Mouse (Mus musculus) liver, embryonic 14.5 days (tissue): ENCODE measurements around the gene a. TPM values are rescaled to one million over a fixed set of nuclear protein-coding genes. Genes with fewer than 3 reads are reported as not detected.
"Not testable (repeated sequence)": the region's sequence is repeated elsewhere in the genome, so short reads cannot be mapped to it uniquely, and the experiment has no call there.

Experiments used
- ATAC-seq: fragments of 200-750 bp; cut with Nextera tagmentation; 2 replicates; pipeline ENCODE4 v1.8.0; 2017; ENCODE audit warnings: moderate number of reproducible peaks, mild to moderate bottlenecking, moderate library complexity; ENCODE audit not compliant: insufficient read depth
- DNase-seq, 3 experiments: peaks; one replicate each; pipeline ENCODE4 v3.0.0-alpha.2; 2012 to 2013; ENCODE audit warnings: low read depth in 3 of 3, low spot score in 3 of 3
- H3K27ac ChIP-seq: fragments of 300-500 bp; sonication (generic); 2 replicates; pipeline ENCODE4 v1.5.1; 2014; ENCODE audit warnings: moderate library complexity, mild to moderate bottlenecking, control low read depth, inconsistent platforms
- H3K27me3 ChIP-seq: fragments of 300-500 bp; sonication (generic); 2 replicates; pipeline ENCODE4 v1.6.1; 2014; ENCODE audit warnings: mild to moderate bottlenecking, low read length, moderate library complexity; ENCODE audit not compliant: control insufficient read depth, insufficient read depth
- H3K36me3 ChIP-seq: fragments of 300-500 bp; sonication (generic); replicated peaks from 2 replicates; pipeline ENCODE4 v1.6.1; 2014; ENCODE audit warnings: low read depth; ENCODE audit not compliant: control insufficient read depth, insufficient read depth
- H3K4me1 ChIP-seq, 2 experiments: fragments of 200-500 bp in 1 of 2; fragments of 300-500 bp in 1 of 2; sonication (generic) in 1 of 2; replicated peaks; 2 replicates each; pipeline ENCODE4 v1.6.1; 2012 to 2014; ENCODE audit warnings: antibody characterized with exemption in 1 of 2, inconsistent platforms in 1 of 2, low read length in 1 of 2; ENCODE audit not compliant: control insufficient read depth in 2 of 2, insufficient read depth in 2 of 2
- H3K4me2 ChIP-seq: fragments of 300-500 bp; sonication (generic); 2 replicates; pipeline ENCODE4 v1.6.1; 2014; ENCODE audit warnings: low read depth, mild to moderate bottlenecking, control low read depth, moderate library complexity
- H3K4me3 ChIP-seq, 2 experiments: fragments of 200-500 bp in 1 of 2; fragments of 300-500 bp in 1 of 2; sonication (generic) in 1 of 2; 2 replicates each; pipeline ENCODE4 v1.5.1; 2012 to 2014; ENCODE audit warnings: low read depth in 2 of 2, low read length in 2 of 2, mild to moderate bottlenecking in 2 of 2, control low read depth in 1 of 2, inconsistent platforms in 1 of 2, moderate library complexity in 1 of 2; ENCODE audit not compliant: insufficient read depth in 1 of 2
- H3K9ac ChIP-seq: fragments of 300-500 bp; sonication (generic); replicated peaks from 2 replicates; pipeline ENCODE4 v1.6.1; 2014; ENCODE audit warnings: mild to moderate bottlenecking, control low read depth, moderate library complexity
- H3K9me3 ChIP-seq: fragments of 300-500 bp; sonication (generic); 2 replicates; pipeline ENCODE4 v1.6.1; 2016; ENCODE audit warnings: low read length, mixed read lengths; ENCODE audit not compliant: control insufficient read depth
- CTCF ChIP-seq: IDR thresholded peaks from 2 replicates; pipeline ENCODE4 v1.5.1; 2016; ENCODE audit warnings: antibody characterized with exemption, low read depth, control low read depth
- EP300 ChIP-seq: IDR thresholded peaks from 2 replicates; pipeline ENCODE4 v1.6.1; 2016; ENCODE audit warnings: antibody characterized with exemption, low read depth
- WGBS: fragments of 180-500 bp; shearing (Covaris S2); extraction: QIAGEN DNeasy Blood & Tissue Kit; methylation state at CpG from one replicate; pipeline ENCODE4 v1.1.7; 2014; ENCODE audit not compliant: insufficient replicate concordance; 5-methylcytosine and 5-hydroxymethylcytosine counted together
- polyA plus RNA-seq, 2 experiments: library from polyadenylated mRNA; depleted of rRNA in 1 of 2; stranded (reverse) in 1 of 2; unstranded in 1 of 2; fragments of >200 nt; fragmentation: Nextera tagmentation in 1 of 2; extraction: Ambion mirVana in 1 of 2; gene quantifications; 2 replicates each; pipeline versions ENCODE4 v1.2.1 to v1.2.3; 2012 to 2014

a gene
- polyA plus RNA-seq, 2 experiments = 0.25 to 0.36 TPM

GRCm38 (mm10) chr2:154902111-154902510 lies 110.9 kb downstream of the a start:
- H3K4me1 ChIP-seq = no peaks in the 10 kb centered on the region
- no peaks in the 10 kb centered on the region for H3K9me3 ChIP-seq
- no peaks in the 10 kb centered on the region for H3K36me3 ChIP-seq
- no peaks in the 10 kb centered on the region for H3K27me3 ChIP-seq
- ATAC-seq = no peak
- no peak for DNase-seq
- no peak overlapping the region for H3K4me2 ChIP-seq
- no peak overlapping the region for H3K4me3 ChIP-seq
- no peak overlapping the region for H3K9ac ChIP-seq
- TF ChIP-seq EP300 (no peak), CTCF (no peak)
- no peak overlapping the region for H3K27ac ChIP-seq
- WGBS = 56% methylated on average over 3 of the region's 3 CpGs

DNA sequence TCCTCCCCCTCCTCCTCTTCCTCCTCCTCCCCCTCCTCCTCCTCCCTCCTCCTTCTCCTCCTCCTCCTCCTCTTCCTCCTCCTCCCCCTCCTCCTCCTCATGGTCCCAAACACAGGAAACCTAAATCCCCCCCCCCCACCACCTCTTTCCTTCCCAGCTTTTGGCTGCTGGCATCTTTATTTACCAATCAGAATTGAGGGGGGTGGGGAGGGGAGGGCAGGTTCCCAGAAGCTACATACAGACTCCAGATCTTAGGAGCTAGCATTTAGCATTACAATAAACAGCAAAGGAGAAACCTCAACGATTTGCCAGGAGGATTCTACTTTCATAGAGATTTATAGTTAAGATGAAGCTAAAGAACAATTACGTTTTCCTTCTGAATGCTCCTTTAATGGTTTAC lies 114.6 kb downstream of the a start:
- Histone ChIP-seq H3K9ac (no peak overlapping the region), H3K9me3 (no peaks in the 10 kb centered on the region), H3K4me2 (no peak overlapping the region), H3K27ac (no peak overlapping the region), H3K4me3 (no peak overlapping the region), H3K27me3 (no peaks in the 10 kb centered on the region), H3K36me3 (no peaks in the 10 kb centered on the region), H3K4me1 (no peaks in the 10 kb centered on the region)
- DNase-seq (no peak), ATAC-seq (no peak)
- 37% methylated on average over 2 of the region's 2 CpGs for WGBS
- TF ChIP-seq EP300 (no peak), CTCF (no peak)

GRCm38 (mm10) chr2:154908223-154908622 lies 117.0 kb downstream of the a start:
- not testable (repeated sequence) for DNase-seq, H3K27ac ChIP-seq, ATAC-seq, H3K36me3 ChIP-seq, H3K27me3 ChIP-seq, H3K4me2 ChIP-seq, H3K4me3 ChIP-seq, H3K9ac ChIP-seq, H3K9me3 ChIP-seq, H3K4me1 ChIP-seq
- WGBS = 31% methylated on average over 2 of the region's 2 CpGs
- TF ChIP-seq CTCF = peak; percentile 61

DNA sequence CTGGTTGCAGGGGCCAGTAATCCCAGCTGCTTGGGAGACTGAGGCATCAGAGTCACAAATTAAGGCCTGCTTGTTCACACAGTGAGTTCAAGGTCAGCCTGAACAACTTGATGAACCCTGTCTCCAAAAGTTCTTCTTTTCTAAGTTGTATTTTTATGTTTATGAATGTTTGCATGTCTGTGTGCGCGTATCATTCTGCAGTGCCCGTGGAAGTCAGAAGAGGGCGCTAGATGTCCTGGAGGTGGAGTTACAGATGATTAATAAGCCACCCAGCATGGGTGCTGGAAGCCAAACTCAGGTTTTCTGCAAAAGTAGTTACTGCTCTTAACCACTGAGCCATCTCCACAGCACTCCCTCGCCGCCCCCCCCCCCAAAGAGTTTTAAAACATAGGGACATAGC lies 118.6 kb downstream of the a start:
- DNase-seq = no peak
- H3K4me2 ChIP-seq = no peak overlapping the region
- H3K27ac ChIP-seq = no peak overlapping the region
- H3K27me3 ChIP-seq = no peaks in the 10 kb centered on the region
- H3K9ac ChIP-seq = no peak overlapping the region
- H3K9me3 ChIP-seq = no peaks in the 10 kb centered on the region
- WGBS = 72% methylated on average over 6 of the region's 6 CpGs
- no peak for ATAC-seq
- no peaks in the 10 kb centered on the region for H3K36me3 ChIP-seq
- H3K4me3 ChIP-seq = no peak overlapping the region
- no peaks in the 10 kb centered on the region for H3K4me1 ChIP-seq
- no peak for TF ChIP-seq EP300
- peak; percentile 47 for TF ChIP-seq CTCF

DNA sequence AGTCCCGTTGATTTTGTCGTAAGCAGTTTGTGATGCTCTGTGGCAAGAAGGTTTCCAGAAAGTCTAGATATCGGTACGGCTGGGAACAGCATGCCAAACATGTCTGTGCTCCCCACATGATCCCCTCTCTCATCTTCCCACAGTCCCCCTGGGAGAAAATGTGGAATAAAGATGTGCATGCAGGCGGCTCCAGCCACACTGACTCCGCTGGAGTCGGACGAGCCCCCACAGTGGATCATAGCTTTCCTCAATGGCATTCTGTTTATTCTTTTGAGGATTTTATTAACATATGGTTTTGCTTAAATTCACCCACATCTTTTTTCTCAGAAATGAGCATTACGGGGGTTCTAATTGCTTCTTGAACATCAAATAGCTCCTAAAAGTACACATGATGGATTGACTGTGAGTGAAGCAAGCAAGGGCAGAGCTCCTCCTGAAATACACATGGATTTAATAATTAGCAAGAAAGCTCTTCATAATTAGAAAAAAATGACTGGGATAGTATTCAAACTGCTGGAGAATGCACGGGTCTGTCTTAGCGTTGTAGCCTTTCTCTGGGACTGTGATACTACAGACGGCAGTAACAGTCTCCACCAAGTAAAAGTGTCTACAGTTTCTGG lies 124.8 kb downstream of the a start:
- WGBS = 73% methylated on average over 12 of the region's 12 CpGs
- no peak overlapping the region for H3K4me2 ChIP-seq
- no peaks in the 10 kb centered on the region for H3K9me3 ChIP-seq
- DNase-seq (no peak), ATAC-seq (no peak)
- H3K27me3 ChIP-seq = no peaks in the 10 kb centered on the region
- H3K9ac ChIP-seq = no peak overlapping the region
- no peak overlapping the region for H3K4me3 ChIP-seq
- TF ChIP-seq EP300 (no peak), CTCF (no peak)
- no peaks in the 10 kb centered on the region for H3K4me1 ChIP-seq
- H3K27ac ChIP-seq = no peak overlapping the region
- H3K36me3 ChIP-seq = no peaks in the 10 kb centered on the region
